Mouse (Mus musculus) cerebellum, adult 11 months (tissue): ENCODE results near the gene Rgs16.

Experiments
- DNase-seq: peaks from one replicate; pipeline ENCODE4 v3.0.0; 2022

Rgs16 gene

GRCm38 (mm10) chr1:153740145-153740544 is at the start of gene Rgs16:
Gene Rgs16, plus strand, starts transcription at chr1:153740349.
- DNase-seq: peak; percentile 82

DNA sequence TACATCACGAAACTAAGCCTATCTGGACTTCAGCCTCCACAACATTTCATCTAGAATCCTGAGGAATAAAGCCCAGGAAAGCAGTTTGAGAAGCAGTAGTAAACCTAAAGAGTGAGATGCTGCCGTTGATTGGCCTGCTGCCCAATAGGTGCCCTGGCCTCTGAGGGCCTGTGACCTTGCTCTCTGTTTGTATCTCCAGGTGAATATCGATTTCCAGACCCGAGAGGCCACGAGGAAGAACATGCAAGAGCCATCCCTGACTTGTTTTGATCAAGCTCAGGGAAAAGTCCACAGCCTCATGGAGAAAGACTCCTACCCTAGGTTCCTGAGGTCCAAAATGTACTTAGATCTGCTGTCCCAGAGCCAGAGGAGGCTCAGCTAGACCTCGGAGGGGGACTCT is 47.6 kb upstream of the Rgs16 start:
- no peak for DNase-seq

DNA sequence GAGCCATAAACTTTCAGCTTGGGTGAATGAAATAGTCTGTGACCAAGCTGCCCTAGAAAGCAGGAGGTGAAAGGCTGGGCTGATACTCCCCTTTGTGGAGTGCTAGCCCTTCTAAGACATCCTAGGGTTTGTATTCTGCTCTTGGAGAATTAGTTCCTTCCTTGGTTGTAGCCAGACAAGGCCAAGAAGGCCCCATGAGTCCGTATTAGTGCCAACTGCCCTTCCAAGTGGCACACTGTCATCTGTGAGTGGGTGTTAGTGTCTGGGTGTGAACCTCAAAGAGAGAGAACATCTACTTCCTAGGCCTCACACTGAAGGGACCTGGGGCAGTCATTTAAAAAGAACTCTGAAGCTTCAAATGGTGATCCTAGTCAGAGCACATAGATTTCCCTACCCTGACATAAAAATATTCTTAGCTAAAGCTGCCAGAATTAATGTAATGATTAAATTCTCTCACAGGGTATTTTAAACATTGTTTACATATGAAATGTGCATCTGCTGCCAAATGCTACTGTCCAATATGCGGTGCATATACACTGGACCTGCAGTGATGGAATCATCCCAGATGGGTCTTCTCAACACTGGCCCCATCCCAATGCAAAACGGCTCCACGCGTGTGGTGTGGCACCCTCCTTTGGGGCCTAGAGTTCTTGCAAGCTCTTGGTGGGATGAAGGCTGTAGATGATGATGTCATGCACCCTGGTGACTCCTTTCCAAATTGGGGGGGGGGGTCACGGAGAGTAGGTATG is 45.6 kb upstream of the Rgs16 start:
- DNase-seq: no peak

GRCm38 (mm10) chr1:153695398-153695797 is 44.8 kb upstream of the Rgs16 start:
- DNase-seq: no peak

DNA sequence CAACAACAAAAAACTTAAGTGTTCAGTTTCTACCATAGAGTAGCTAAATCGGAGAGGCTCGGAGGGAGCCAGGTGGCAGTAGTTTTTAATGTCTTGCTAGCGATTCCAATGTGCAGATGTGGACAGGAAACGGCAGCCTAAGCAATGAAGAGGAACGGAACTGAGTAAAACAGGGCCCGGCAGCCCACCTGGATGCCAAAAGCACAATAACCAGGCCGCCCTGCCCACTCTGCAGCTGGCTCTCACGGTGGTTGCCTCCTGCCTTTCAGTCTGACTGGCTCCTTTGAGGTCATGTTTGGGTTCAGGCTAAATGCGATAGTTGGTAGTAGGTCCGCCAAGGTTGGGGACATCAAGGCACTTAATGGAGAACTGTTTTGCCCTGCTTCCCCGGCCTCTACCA is 44.1 kb upstream of the Rgs16 start:
- DNase-seq: no peak

DNA sequence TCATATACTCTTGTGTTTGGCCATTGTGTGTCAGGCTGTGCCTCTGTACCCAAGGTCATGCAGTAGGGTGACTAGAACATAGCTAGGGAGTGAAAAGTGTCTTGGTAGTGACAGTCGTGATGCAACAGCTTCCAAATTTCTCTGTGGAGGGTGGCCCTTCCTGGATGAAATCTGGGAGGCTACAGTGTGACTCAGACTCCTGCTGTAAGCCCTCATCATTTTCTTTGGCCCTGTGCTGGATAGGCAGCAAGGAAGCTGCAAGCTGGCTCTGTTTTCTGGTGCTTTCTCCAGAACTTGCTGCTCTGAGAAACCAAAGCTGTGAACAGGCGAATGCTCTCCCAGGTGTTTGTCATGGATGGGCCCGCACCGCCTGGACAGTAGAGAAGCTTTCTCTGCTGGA is 43.6 kb upstream of the Rgs16 start:
- DNase-seq: no peak

GRCm38 (mm10) chr1:153697581-153698251 is 42.4 kb upstream of the Rgs16 start:
- DNase-seq: peak; percentile 57

GRCm38 (mm10) chr1:153698311-153699084 is 41.7 kb upstream of the Rgs16 start:
- DNase-seq: no peak

DNA sequence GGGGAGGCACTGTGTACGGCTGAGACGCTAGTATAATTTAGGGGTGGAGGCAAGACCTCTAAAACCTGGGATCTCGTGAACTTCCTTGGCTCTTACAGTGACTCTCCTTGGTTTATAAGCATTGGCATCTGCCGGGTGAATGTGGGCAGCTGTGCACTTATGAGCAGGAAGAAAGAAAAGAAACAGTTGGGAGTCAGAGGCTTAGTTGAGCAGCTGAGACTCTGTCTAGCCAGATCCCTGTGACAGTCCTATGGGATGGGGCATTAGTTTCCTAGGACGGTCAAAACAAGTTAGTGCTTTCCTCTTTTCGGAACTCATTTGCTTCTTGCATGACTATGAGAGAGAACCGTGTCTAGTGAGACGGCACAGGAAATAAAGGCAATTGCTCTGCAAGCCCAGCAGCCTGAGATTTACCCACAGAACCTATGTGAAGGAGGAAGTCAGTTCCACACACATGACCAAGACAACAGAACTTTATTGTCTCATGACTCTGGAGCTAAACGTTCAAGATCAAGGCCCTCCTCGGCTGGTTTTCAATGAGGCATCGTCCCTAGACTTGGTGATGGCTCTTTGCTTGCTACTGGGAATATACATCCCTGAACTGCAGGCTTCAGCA is 39.6 kb upstream of the Rgs16 start:
- no peak for DNase-seq

GRCm38 (mm10) chr1:153701461-153701860 is 38.7 kb upstream of the Rgs16 start:
- DNase-seq: no peak

- DNase-seq: no peak
Measured at GRCm38 (mm10) chr1:153702166-153702852, 37.8 kb upstream of the Rgs16 start.

- DNase-seq: no peak
Measured at GRCm38 (mm10) chr1:153702853-153703410, 37.2 kb upstream of the Rgs16 start.

DNA sequence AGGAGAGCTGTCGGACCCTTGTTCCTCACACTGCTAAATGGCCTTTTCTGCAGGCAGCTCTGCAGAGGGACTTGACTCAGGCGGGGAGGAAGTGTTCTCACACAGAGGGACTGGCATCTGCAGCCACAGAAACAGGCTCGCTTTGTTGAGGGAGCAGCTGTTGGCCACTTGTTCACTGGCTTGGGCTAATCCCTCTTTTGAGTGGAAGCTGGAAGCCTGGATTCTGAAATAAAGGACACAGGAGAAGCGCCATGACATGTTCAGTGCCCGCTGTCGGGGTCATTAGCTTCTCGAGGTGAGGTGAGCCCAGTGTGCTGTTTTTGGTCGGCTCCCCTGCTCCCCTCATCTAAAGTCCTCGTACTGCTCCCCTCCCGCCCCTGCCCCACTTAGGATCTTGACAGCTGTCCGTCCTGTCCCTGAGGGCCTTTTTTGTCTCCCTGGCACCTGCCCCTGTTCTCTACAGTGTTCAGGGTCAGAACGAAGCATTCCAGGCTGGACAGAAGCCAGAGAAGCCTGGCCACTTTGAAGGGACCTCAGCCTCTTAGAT is 36.6 kb upstream of the Rgs16 start:
- DNase-seq: no peak

DNA sequence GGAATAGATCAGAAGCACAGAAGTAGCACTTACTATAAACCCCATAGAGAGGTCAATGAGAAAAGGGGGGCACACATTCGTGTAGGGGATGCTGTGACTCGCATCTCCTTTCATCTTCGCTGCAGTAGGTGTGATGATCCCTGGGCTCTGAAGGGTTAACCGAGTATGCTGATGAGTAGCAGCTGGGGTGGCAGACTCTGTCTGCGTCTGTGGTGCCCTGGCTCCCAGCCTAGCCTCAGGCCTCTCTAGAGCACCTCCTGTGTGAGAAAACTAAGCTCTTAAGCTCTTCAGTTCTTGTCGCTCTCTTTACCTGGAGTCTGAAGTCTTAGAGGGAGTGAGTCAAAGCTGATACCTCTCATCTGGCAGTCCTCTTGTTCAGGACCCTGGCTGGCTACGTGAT is 36.0 kb upstream of the Rgs16 start:
- DNase-seq: no peak

GRCm38 (mm10) chr1:153704996-153705395 is 35.2 kb upstream of the Rgs16 start:
- DNase-seq: no peak

GRCm38 (mm10) chr1:153708626-153709025 is 31.5 kb upstream of the Rgs16 start:
- DNase-seq: no peak

- DNase-seq: no peak
Measured at GRCm38 (mm10) chr1:153709451-153709850, 30.7 kb upstream of the Rgs16 start.

- DNase-seq: no peak
Measured at GRCm38 (mm10) chr1:153711544-153712262, 28.4 kb upstream of the Rgs16 start.

DNA sequence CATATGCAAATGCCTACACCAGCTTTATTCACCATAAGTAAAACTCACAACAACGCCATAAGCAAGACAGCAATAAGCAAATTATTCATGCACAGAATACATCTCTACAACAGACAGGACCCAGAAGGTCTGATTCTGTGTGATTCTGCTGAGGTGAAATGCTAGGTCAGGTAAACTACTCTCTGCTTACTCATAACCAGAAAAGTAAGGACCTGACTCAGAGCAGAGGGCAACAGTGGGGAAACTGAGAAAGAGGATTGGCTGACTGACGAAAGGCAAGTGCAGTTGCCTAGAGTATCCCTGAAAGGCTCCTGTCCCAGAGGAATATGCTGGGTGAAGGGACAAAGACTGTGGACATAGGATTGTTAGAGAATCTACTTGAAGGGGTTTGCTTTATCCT is 27.5 kb upstream of the Rgs16 start:
- DNase-seq: no peak

GRCm38 (mm10) chr1:153717990-153718389 is 22.2 kb upstream of the Rgs16 start:
- no peak for DNase-seq

- no peak for DNase-seq
Measured at GRCm38 (mm10) chr1:153720935-153721334, 19.2 kb upstream of the Rgs16 start.
